Mouse (Mus musculus) adrenal gland, postnatal 10 days (tissue): ENCODE measurements around the gene Nemp1. TPM values are rescaled to one million over a fixed set of nuclear protein-coding genes. Genes with fewer than 3 reads are reported as not detected.
A peak's percentile ranks its signal among the peaks of the same experiment; 100 is the strongest.

Experiments
- DNase-seq: peaks from one replicate; pipeline ENCODE4 v3.0.0; 2021; ENCODE audit warnings: mixed read lengths
- total RNA-seq, 2 experiments: library from RNA; stranded (reverse); gene quantifications; 2 replicates each; pipeline ENCODE4 v1.2.3; 2021

The Nemp1 gene
- total RNA-seq, 2 experiments from 2014 or later = 7.8 to 9.4 TPM

DNA sequence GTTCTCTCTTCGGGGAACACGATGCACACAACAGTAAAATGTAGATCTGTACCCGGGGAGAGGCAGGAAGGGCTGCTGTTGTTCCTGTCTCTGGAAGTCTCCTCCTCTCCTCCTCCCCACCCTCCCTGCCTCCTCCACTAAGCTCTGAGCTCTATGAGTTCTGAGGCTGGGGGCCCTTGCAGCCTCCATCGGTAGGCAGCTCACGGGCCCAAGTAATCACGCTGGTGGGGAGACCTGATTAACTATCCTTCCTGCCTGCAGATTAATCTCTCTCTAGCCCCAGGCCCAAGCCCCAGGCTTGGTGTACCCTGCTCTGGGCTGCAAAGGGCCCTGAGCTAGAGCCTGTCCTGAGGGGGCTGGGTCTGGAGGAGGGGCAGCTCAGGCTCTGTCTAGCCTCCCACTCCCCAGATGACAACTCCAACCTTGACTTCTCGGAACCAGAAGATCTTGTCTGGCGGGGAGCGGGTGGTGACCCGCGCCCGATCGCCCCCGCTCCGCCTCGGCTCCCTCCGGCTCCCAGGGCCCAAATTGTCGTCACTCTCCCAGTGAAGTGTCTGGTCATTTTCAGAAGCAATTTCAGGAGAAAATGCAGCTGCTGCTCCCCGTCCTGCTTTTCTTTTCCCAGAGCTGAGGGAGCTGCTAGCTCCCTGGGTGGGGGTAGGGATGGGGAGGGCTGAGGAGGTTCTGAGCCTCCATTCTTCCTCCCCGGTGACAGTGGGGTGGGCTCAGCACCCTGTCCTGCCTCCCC, 55.1 kb downstream of the Nemp1 start:
- no peak for DNase-seq

DNA sequence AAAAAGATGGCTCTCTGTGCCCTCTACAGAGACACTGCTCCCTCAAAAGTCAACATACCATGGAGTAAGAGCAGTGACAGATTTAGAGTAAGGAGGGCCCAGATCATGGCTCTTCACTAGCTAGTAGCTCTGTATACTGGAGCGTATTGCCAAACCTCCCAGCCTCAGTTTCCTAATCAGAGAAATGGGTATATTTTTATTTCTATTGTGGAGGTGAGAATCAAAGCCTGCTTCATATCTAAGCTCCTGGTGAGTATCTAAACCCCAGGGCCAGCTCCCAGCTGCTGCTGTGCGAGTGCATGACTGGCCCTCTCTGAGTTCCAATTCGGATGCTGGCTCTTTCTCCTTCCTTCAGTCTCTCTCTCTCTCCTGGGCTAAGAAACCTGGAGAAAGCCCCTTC, 57.5 kb downstream of the Nemp1 start, which contains the start of gene Tac2:
TSS of gene Tac2 (plus strand) at position 301 of the 400 bp plus-strand sequence.
- DNase-seq = no peak

DNA sequence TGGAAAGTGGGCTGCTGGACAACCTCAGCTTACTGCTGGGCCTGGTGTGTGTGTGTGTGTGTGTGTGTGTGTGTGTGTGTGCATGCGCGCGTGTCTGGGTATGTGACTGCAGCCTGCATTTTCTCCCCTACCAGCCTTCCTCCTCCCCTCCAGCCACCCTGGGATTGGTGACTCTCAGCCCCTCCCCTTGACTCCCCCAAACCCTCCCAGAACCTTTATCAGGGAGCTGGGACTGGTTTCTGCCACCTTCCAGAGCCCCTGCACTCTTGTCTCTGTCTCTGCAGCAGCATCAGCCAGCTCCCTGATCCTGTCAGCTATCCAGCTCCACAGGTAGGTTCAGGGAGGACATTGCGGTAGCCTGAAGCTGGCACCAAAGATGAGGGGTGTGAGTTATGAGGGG, 58.4 kb downstream of the Nemp1 start:
- no peak for DNase-seq

DNA sequence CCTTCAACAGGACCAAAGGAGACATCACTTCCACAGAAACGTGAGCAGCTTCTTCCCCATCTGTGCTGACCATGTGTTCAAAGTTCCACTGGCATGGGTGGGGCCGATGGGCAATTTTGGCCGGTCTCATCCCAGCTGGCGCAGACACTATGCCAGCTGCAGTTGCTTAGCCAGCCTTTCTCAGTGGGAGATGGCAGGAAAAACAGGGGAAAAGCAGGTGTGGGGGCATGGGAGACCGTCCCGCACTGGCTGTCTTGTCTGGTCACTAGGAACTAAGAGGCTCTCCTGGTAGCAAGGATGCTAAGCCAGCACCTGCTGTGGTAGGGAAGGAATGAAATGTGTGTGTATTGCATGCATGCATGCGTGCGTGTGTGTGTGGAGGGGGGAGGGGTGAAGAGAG, 61.7 kb downstream of the Nemp1 start:
- DNase-seq = no peak

DNA sequence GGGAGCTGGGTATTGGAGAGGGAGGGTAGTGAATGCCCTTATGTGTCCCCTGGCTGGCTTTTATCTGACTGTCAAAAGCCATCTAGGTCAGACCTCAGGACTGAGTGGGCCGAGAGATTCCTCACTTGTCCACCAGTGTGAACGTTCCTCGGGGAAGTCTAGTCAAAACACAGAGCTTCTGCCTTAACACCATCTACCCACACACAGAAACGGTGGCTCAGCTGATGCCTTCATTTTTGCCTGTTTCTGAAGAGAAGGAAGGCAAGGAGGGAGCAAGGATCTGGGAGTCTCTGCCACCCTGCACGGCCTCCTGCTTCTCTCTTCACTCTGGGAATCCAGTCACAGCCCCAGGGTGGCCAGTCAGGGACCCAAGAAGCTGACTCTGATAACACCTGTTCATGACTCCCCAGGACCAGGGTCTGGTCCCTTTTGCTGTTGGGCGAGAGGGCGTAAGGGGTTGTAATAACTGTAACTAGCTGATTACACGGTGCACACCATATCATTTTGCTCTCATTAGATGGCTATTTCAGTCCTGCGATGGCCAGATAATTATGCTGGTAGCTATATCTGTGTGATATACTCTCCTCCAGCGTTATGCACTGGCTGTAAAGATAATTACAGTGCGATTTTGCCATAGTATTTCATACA, 63.7 kb downstream of the Nemp1 start:
- no peak for DNase-seq

DNA sequence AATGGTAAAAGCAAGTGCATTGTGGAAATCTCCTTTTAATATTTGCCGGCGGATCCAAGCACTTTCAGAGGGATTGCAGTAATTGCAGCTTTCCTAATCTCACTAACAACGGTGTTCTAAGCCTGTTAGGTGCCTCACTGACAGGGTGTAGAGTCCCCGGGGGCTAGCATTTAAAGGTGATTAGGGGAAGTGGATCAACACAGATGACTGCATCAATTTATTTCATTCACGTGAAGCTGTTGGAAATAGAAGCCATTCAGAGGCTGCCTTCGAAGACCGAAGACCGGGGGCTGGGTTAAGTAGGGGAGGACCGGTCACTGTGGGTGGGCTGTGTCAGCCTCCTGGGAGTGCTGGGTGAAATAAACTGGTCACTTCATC, 64.2 kb downstream of the Nemp1 start:
- no peak for DNase-seq

DNA sequence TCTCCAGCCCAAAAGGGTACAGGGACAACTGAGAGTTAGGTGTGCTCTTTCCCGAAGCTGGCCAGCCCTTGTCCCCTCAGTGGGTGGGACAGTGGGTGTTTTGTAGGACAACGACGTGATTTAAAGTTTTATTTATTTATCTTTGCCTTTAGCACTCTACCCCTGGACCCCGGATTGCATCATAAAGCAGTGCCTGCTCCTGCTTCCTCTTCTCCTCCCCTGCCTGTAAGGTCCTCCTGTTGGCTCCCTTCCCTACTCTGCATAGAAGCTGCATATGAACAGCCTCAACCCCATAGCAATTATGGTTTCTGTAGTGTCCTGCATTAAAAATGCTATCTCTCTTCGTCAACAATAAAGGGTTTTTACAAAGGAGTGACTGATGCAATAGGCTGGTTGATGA, 64.7 kb downstream of the Nemp1 start:
- DNase-seq = no peak

DNA sequence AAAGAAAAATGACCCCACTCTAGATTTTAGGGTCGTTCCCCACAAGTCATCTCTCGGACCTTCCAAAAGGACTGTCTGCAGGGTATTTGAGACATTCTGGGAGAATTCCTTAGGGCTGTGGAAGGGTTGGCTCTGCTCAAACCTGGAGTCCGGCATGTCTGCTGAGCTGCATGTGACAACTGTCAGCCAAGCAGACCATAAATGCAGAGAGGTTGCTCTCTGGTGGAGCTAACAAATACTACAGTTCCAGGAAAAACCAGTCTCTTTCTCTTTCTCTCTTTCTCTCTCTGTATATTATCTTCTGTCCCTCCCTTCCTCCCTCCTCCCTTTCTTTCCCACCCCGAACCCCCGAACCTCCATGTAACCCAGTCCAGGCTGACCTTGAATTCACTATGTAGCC, 67.7 kb downstream of the Nemp1 start:
- peak; percentile 49 for DNase-seq

DNA sequence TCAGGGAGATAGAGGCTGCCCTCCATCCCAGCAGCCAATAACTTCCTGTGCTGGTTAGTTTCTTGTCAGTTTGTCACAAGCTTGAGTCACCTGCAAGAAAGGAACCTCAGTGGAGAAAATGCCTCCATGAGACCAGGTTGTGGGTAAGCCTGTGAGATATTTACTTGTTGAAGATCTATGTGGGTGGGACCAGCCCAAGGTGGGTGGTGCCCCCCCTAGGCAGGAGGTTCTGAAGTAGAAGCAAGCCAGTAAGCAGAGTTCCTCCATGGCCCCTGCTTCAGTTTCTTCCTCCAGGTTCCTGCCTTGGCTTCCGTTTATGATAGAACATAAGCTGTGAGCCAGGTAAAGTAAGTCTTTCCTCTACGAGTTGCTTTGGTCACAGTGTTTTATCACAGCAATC, 69.6 kb downstream of the Nemp1 start:
- DNase-seq = no peak

DNA sequence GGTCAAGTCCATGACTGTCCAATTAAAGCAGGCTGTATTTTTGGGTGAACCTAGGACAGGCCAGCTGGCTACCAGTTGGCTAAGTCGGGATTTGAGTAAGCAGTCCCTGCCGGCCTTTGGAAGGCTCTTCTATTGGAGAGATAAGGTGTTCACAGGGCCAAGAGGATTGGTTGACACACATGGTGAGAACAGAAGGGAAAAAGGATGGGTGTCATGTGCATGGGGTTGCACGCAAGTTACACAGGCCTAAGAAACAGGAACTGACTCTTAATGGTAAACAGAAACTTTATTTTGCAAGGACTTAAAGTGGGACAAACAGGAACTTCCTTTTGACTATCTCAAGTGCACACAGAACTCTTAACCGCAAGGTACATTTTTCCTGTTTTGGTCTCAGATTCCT, 70.2 kb downstream of the Nemp1 start:
- DNase-seq = no peak

DNA sequence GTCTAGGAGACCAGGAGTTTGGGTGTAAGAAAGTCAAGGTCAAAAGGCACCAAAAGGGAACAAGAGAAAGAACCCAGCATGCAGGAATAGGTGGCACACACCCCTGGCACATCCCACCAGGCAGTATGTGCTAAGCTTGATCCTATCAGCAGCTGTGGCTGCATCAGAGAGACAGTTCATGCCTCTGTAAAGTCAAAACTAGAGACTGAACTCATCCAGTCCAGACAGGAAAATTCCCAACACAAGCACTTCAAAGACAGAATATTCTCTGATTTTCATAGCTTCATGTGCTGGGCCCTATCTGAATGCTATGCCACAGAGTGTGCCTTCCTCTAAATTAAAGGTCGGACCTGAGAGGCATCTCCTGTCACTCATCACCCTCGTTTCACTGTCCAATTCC, 70.9 kb downstream of the Nemp1 start:
- no peak for DNase-seq

DNA sequence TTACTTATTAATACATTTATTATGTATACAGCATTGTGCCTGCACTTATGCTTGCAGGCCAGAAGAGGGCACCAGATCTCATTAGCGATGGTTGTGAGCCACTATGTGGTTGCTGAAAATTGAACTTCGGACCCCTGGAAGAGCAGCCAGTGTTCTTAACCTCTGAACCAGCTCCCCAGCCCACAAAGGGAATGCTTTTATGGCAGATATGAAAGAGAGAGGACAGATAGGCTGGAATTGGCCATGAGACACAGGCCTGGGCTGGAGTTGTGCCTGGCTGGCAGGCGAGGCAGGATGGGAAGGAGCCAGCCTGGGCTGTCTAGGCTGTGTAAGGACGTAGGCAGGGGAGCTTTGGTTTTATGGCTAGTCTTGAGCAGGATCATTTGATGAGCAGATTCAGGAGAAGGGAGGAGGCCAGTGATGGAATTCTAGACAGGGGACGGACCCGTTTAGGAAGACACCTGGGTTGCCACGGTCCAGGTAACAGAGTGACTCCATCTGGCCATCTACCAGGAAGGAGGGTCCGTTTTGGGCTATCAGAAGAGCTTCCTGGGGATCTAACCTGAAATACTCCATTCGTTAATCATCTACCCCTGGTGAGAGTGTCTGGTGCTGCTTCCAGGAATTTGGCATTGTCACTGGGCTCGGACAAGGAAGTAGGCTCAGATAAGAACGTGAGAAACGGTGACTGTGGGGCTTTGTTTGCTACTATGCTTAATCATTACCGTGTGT, 71.6 kb downstream of the Nemp1 start:
- DNase-seq = peak; percentile 60

DNA sequence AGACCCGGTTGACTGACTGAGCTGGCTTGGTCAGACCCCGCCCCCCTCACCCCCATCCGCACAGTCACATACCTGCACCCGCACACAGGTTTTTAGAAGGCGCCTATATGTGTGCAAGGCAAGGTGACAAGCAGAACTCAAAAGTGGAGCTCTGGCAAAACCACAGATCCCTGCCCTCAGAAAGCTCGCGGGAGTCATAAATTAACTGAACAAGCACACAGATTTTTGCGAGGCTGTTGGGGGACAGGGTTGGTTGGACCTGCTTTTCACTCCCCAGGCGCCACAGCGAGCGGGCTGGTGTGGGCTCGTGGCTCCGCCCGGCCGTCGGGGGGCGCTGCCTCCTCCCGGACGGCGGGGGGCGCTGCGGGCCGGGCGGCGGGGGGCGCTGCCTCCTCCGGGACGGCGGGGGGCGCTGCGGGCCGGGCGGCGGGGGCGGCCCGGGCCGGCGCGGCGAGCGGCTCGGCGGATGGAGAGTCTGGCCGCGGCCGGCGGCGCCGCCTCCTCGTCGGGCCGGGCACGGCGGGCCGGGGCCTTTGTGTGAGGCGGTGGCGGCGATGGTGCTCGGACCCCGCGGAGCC, 72.5 kb downstream of the Nemp1 start, which contains the start of gene Zbtb39:
TSS of gene Zbtb39 (plus strand) at position 456 of the 578 bp plus-strand sequence.
- peak; percentile 92 for DNase-seq

DNA sequence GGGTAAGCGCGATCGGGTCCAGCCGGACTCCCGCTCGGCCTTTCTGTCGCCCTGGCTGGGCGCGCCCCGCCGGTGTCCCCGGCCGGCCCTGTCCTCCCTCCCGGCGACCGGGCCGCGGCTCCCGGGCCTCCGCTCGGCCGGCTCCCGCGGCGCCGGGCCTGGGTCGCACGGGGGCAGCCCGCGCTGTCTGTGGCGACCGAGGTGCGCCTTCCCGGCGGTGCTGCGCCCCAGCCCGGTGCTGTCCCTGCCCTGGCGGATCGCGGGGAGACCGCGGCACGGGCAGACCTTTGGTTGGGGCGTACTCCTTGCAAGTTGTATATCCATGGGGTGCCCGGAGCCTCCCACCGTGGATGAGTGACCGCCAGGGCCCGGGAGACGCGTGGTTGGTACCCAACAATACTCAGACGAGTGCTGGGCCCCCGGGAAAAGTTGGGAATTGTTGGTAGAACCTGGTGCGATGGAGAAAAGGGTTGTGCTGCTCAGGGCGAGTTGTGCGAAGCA, 73.0 kb downstream of the Nemp1 start:
- no peak for DNase-seq

DNA sequence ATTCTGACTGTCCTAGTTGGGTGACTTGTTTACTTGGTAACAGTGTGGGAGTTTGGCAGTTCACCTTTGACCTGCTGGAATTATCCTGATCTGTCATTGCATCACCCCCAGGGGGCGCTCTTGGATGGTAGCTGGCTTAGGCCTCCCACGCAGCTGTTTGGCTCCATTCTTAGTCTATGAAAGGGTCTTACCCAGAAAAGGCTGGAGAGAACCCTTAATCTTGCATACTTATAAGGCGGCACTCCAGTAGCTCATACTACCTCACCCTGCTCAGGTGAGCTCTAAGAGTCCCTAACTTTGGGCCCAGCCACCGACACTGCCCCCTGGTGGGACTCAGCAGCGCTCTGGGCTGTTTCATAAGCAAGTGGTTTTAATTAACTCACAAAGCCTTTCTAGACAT, 78.0 kb downstream of the Nemp1 start:
- peak; percentile 80 for DNase-seq

DNA sequence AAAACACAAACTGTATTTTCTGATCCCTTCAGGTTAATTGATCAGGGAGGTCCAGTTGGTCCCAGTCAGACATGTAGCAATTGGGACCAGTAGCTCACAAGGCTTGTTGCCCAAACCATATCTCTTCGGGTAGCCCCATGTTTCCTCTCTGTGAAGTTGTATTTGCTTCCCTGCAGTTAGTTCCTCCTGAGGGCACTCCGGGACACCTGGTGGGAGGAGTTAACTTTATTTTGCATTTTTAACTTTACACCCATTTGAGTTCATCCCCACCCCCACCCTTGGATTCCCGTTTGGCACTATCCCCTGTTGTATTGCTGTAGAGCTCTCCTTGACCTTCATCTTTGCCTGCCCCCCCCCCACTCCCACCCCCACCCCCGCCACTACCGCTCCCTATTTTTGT, 79.2 kb downstream of the Nemp1 start:
- DNase-seq = no peak

DNA sequence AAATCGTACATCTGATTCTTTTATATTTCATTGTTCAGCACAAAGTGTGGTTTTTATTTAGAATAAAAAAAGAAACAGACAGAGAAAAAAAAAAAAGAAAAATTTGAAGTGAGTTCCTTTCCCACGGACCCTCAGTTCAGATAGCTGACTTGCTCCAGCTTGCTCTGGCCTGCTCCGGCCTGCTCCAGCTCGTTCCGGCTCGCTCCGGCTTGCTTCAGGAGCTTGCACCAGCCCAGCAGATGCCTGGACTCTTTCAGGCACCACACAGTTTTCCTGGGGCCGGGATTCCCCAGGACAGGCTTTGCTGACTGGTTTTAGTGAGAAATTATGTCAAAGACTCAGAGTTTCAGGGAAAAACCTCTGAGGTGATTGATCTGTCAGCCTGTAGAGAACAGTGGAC, 80.6 kb downstream of the Nemp1 start:
- DNase-seq = no peak

DNA sequence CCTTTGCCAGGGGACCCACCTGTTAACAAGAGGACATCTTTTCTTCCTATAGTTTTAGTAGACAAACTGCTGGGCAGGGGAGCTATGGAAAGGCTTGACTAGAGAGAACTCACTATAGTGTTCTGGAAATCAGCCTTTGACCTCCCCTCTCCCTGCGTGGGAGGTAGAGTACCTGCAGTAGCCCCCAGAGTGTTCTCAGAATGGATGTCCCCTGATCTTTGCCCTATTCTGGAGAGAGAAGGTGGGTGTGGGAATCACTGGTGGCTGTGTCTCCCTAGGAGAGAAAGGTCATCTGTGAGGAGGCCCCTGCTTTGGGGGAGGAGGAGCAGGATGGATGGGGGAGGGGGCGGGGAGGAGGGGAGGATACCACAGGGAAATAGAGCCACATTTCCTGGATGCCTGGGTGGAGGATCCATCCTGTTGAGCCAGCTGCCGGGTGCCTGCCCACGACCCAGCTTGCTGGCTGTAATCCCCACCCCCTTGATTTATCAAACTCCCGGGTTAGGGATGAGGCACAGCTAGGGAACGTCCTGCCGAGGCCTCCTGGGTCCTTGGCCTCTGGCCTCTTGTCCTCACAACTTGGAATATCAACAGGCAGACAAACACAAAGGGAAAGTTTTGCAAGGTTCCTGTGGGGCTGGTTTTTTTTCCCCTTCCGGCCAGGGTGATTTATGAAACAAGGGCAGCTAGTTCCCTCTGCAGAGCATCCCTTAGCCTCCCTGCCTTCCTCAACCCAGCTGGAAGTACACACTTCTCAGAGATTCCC, 82.3 kb downstream of the Nemp1 start:
- peak; percentile 73 for DNase-seq

DNA sequence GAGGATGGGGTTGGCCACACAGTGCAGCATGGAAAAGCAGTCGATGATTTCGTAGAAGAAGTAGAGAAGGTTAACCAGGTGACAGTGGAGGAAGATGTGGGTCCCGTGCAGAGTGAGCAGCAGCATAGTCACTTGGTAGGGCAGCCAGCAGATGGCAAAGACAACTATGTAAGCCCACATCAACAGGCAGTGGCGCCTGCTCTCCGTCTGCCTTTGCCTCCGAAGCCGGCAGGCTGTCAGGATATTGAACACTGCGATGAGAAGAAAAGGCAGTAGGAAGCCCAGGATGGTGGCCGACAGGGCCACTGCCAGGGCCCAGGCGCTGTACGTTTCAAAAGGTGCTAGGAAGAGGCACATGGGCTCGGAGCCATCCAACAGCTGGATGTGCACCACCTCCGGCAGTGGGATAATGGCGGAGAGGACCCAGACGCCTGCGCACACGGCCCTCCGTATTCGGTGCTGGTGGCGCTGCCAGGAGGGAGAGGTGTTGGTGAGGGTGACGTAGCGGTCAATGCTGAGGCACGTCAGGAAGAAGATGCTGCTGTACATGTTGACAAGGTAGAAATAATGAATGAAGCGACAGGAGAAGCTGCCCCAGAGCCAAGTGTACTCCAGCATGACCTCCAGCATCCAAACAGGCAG, 83.6 kb downstream of the Nemp1 start:
- no peak for DNase-seq
